Mouse (Mus musculus): Measurements from ENCODE around the gene St13. TPM values are rescaled to one million over a fixed set of nuclear protein-coding genes. Genes with fewer than 3 reads are reported as not detected.
A peak's percentile ranks its signal among the peaks of the same experiment; 100 is the strongest.

The St13 gene
- polyA plus RNA-seq, 1 experiment from 2014 or later, result 604 TPM

- 96% methylated on average over 8 of the region's 8 CpGs for WGBS (ENCODE audit: missing documents)
- H3K36me3 ChIP-seq (ENCODE audit: inconsistent target), result peaks cover 10% of the 10 kb centered on the region; the same call in 1 of the 2 replicates
- peaks cover 100% of the 10 kb centered on the region for H3K79me2 ChIP-seq (ENCODE audit: inconsistent target)
- H3K4me3 ChIP-seq (ENCODE audit: inconsistent target), result no peak overlapping the region
- H3K27ac ChIP-seq, result no peak overlapping the region
Measured at GRCm38 (mm10) chr15:81394211-81394915, 5.5 kb downstream of the St13 start.

GRCm38 (mm10) chr15:81392997-81393396, 6.9 kb downstream of the St13 start:
- H3K4me3 ChIP-seq (ENCODE audit: inconsistent target), result no peak overlapping the region
- H3K27ac ChIP-seq, result no peak overlapping the region
- peaks cover 99% of the 10 kb centered on the region for H3K79me2 ChIP-seq (ENCODE audit: inconsistent target)
- H3K36me3 ChIP-seq (ENCODE audit: inconsistent target), result peaks cover 18% of the 10 kb centered on the region

GRCm38 (mm10) chr15:81386327-81386726, 13.6 kb downstream of the St13 start:
- Histone ChIP-seq H3K79me2 (ENCODE audit: inconsistent target) (peaks cover 71% of the 10 kb centered on the region), H3K27ac (no peak overlapping the region), H3K36me3 (ENCODE audit: inconsistent target) (peaks cover 67% of the 10 kb centered on the region), H3K4me3 (ENCODE audit: inconsistent target) (no peak overlapping the region)
- 100% methylated on average over 3 of the region's 5 CpGs for WGBS (ENCODE audit: missing documents)

- Histone ChIP-seq H3K36me3 (ENCODE audit: inconsistent target) (peaks cover 68% of the 10 kb centered on the region), H3K79me2 (ENCODE audit: inconsistent target) (peaks cover 2% of the 10 kb centered on the region; the same call in 1 of the 2 replicates), H3K4me3 (ENCODE audit: inconsistent target) (no peak overlapping the region), H3K27ac (no peak overlapping the region)
- 86% methylated on average over 2 of the region's 2 CpGs for WGBS (ENCODE audit: missing documents)
Measured at GRCm38 (mm10) chr15:81378845-81379244, 21.0 kb downstream of the St13 start.

GRCm38 (mm10) chr15:81374621-81375020, 25.3 kb downstream of the St13 start:
- H3K36me3 ChIP-seq (ENCODE audit: inconsistent target), result peaks cover 71% of the 10 kb centered on the region
- 88% methylated on average over 11 of the region's 11 CpGs for WGBS (ENCODE audit: missing documents)
- H3K79me2 ChIP-seq (ENCODE audit: inconsistent target), result no peaks in the 10 kb centered on the region
- no peak overlapping the region for H3K4me3 ChIP-seq (ENCODE audit: inconsistent target)
- H3K27ac ChIP-seq, result no peak overlapping the region

- Histone ChIP-seq H3K79me2 (ENCODE audit: inconsistent target) (no peaks in the 10 kb centered on the region), H3K4me3 (ENCODE audit: inconsistent target) (no peak overlapping the region), H3K36me3 (ENCODE audit: inconsistent target) (peaks cover 80% of the 10 kb centered on the region), H3K27ac (no peak overlapping the region)
- 87% methylated on average over 1 of the region's 1 CpGs for WGBS (ENCODE audit: missing documents)
Measured at GRCm38 (mm10) chr15:81370356-81370755, 29.5 kb downstream of the St13 start.

- peaks cover 68% of the 10 kb centered on the region for H3K36me3 ChIP-seq (ENCODE audit: inconsistent target)
- no peak overlapping the region for H3K4me3 ChIP-seq (ENCODE audit: inconsistent target)
- no peaks in the 10 kb centered on the region for H3K79me2 ChIP-seq (ENCODE audit: inconsistent target)
- no peak overlapping the region for H3K27ac ChIP-seq
- 93% methylated on average over 1 of the region's 1 CpGs for WGBS (ENCODE audit: missing documents)
Measured at GRCm38 (mm10) chr15:81368601-81369000, 31.3 kb downstream of the St13 start.

- Histone ChIP-seq H3K27ac (no peak overlapping the region), H3K79me2 (ENCODE audit: inconsistent target) (no peaks in the 10 kb centered on the region), H3K4me3 (ENCODE audit: inconsistent target) (no peak overlapping the region), H3K36me3 (ENCODE audit: inconsistent target) (peaks cover 51% of the 10 kb centered on the region)
- 94% methylated on average over 4 of the region's 4 CpGs for WGBS (ENCODE audit: missing documents)
Measured at GRCm38 (mm10) chr15:81366241-81366640, 33.6 kb downstream of the St13 start.

- 0 out of 2 replicates have a peak, but pooled peaks cover under 1% of the 10 kb centered on the region for H3K79me2 ChIP-seq (ENCODE audit: inconsistent target)
- no peak overlapping the region for H3K4me3 ChIP-seq (ENCODE audit: inconsistent target)
- H3K36me3 ChIP-seq (ENCODE audit: inconsistent target), result peaks cover 41% of the 10 kb centered on the region
- WGBS (ENCODE audit: missing documents), result 50% methylated on average over 8 of the region's 8 CpGs
- H3K27ac ChIP-seq, result no peak overlapping the region
Measured at GRCm38 (mm10) chr15:81365246-81365645, 34.6 kb downstream of the St13 start.

- peaks cover 31% of the 10 kb centered on the region for H3K36me3 ChIP-seq (ENCODE audit: inconsistent target)
- 100% methylated on average over 1 of the region's 1 CpGs for whole genome bisulfite sequencing (ENCODE audit: missing documents)
Measured at GRCm38 (mm10) chr15:81364271-81364670, 35.6 kb downstream of the St13 start.

GRCm38 (mm10) chr15:81362501-81362900, 37.4 kb downstream of the St13 start:
- H3K4me3 ChIP-seq (ENCODE audit: inconsistent target), result no peak overlapping the region
- H3K27ac ChIP-seq, result no peak overlapping the region
- peaks cover 17% of the 10 kb centered on the region for H3K36me3 ChIP-seq (ENCODE audit: inconsistent target)
- peaks cover 28% of the 10 kb centered on the region for H3K79me2 ChIP-seq (ENCODE audit: inconsistent target)
- 89% methylated on average over 1 of the region's 1 CpGs for WGBS (ENCODE audit: missing documents)

More at GRCm38 (mm10) chr15:81364271-81364670, 35.6 kb downstream of the St13 start:
- H3K4me3 ChIP-seq (ENCODE audit: inconsistent target), result no peak overlapping the region
- H3K79me2 ChIP-seq (ENCODE audit: inconsistent target), result peaks cover 10% of the 10 kb centered on the region
- no peak overlapping the region for H3K27ac ChIP-seq

GRCm38 (mm10) chr15:81361417-81362015, 38.4 kb downstream of the St13 start:
- Histone ChIP-seq H3K36me3 (ENCODE audit: inconsistent target) (peaks cover 9% of the 10 kb centered on the region), H3K4me3 (ENCODE audit: inconsistent target) (no peak overlapping the region), H3K27ac (peak overlapping the region; percentile 81), H3K79me2 (ENCODE audit: inconsistent target) (peaks cover 37% of the 10 kb centered on the region)
- WGBS (ENCODE audit: missing documents), result 49% methylated on average over 10 of the region's 10 CpGs

GRCm38 (mm10) chr15:81361022-81361404, 38.9 kb downstream of the St13 start:
- Histone ChIP-seq H3K36me3 (ENCODE audit: inconsistent target) (peaks cover 4% of the 10 kb centered on the region), H3K79me2 (ENCODE audit: inconsistent target) (peaks cover 37% of the 10 kb centered on the region), H3K4me3 (ENCODE audit: inconsistent target) (peak overlapping the region; percentile 90), H3K27ac (peak overlapping the region; percentile 81)
- 31% methylated on average over 6 of the region's 6 CpGs for WGBS (ENCODE audit: missing documents)

GRCm38 (mm10) chr15:81360345-81361021, 39.4 kb downstream of the St13 start, which contains the start of gene Slc25a17:
Slc25a17 (minus strand) TSS chr15:81360812.
- no peaks in the 10 kb centered on the region; the same call in 1 of the 2 replicates for H3K36me3 ChIP-seq (ENCODE audit: inconsistent target)
- peaks cover 37% of the 10 kb centered on the region for H3K79me2 ChIP-seq (ENCODE audit: inconsistent target)
- H3K27ac ChIP-seq, result peak within 1 kb of the TSS; percentile 81
- peak within 1 kb of the TSS; percentile 90 for H3K4me3 ChIP-seq (ENCODE audit: inconsistent target)
- under 1% methylated on average over 30 of the region's 30 CpGs for WGBS (ENCODE audit: missing documents)

- 61% methylated on average over 5 of the region's 5 CpGs for WGBS (ENCODE audit: missing documents)
- no peaks in the 10 kb centered on the region; the same call in 1 of the 2 replicates for H3K36me3 ChIP-seq (ENCODE audit: inconsistent target)
- peaks cover 37% of the 10 kb centered on the region for H3K79me2 ChIP-seq (ENCODE audit: inconsistent target)
- H3K27ac ChIP-seq, result no peak overlapping the region
- peak overlapping the region; percentile 90; the same call in 1 of the 2 replicates for H3K4me3 ChIP-seq (ENCODE audit: inconsistent target)
Measured at GRCm38 (mm10) chr15:81359421-81359820, 40.5 kb downstream of the St13 start.

Data from macrophage (primary cell).